Mouse (Mus musculus) kidney, postnatal 0 days (tissue): ENCODE results near the gene Slit3. TPM values are rescaled to one million over a fixed set of nuclear protein-coding genes. Genes with fewer than 3 reads are reported as not detected.

Experiments
- ATAC-seq: fragments of 200-750 bp; cut with Nextera tagmentation; replicated peaks from 2 replicates; pipeline ENCODE4 v1.8.0; 2017; ENCODE audit warnings: low read depth, moderate number of reproducible peaks, moderate TSS enrichment, moderate library complexity; ENCODE audit not compliant: low FRiP score
- DNase-seq: peaks from one replicate; pipeline ENCODE4 v3.0.0-alpha.2; 2016; ENCODE audit warnings: low spot score
- H3K27ac ChIP-seq: fragments of 300-500 bp; sonication (generic); 2 replicates; pipeline ENCODE4 v1.5.1; 2014; ENCODE audit warnings: mild to moderate bottlenecking
- H3K27me3 ChIP-seq: fragments of 300-500 bp; sonication (generic); 2 replicates; pipeline ENCODE4 v1.6.1; 2014; ENCODE audit warnings: low read length, mixed read lengths; ENCODE audit not compliant: insufficient read depth
- H3K36me3 ChIP-seq: fragments of 300-500 bp; sonication (generic); 2 replicates; pipeline ENCODE4 v1.6.1; 2014; ENCODE audit warnings: low read length, mixed read lengths; ENCODE audit not compliant: insufficient read depth
- H3K4me1 ChIP-seq: fragments of 300-500 bp; sonication (generic); replicated peaks from 2 replicates; pipeline ENCODE4 v1.6.1; 2014; ENCODE audit warnings: antibody characterized with exemption, low read length, mixed read lengths; ENCODE audit not compliant: insufficient read depth
- H3K4me2 ChIP-seq: fragments of 300-500 bp; sonication (generic); 2 replicates; pipeline ENCODE4 v1.6.1; 2014; ENCODE audit warnings: mild to moderate bottlenecking, low read length, moderate library complexity, mixed read lengths
- H3K4me3 ChIP-seq: fragments of 300-500 bp; sonication (generic); replicated peaks from 2 replicates; pipeline ENCODE4 v1.5.1; 2014; ENCODE audit warnings: low read depth, low read length
- H3K9ac ChIP-seq: fragments of 300-500 bp; sonication (generic); 2 replicates; pipeline ENCODE4 v1.6.1; 2014; ENCODE audit warnings: low read depth, low read length
- H3K9me3 ChIP-seq: fragments of 300-500 bp; sonication (generic); replicated peaks from 2 replicates; pipeline ENCODE4 v1.6.1; 2016; ENCODE audit warnings: low read length, inconsistent platforms, mixed read lengths
- CTCF ChIP-seq: IDR thresholded peaks from 2 replicates; pipeline ENCODE4 v1.5.1; 2016; ENCODE audit warnings: antibody characterized with exemption, low read depth, mild to moderate bottlenecking, moderate library complexity
- WGBS: fragments of 180-500 bp; shearing (Covaris S2); extraction: QIAGEN DNeasy Blood & Tissue Kit; methylation state at CpG from one replicate; pipeline ENCODE4 v1.1.7; 2014; 5-methylcytosine and 5-hydroxymethylcytosine counted together
- polyA plus RNA-seq: library from polyadenylated mRNA; unstranded; fragments of >200 nt; fragmentation: Nextera tagmentation; extraction: Ambion mirVana; gene quantifications from 2 replicates; pipeline ENCODE4 v1.2.1, GENCODE M21; 2015

Slit3 gene
- polyA plus RNA-seq, 1 experiment from 2014 or later: 6.6 TPM

DNA sequence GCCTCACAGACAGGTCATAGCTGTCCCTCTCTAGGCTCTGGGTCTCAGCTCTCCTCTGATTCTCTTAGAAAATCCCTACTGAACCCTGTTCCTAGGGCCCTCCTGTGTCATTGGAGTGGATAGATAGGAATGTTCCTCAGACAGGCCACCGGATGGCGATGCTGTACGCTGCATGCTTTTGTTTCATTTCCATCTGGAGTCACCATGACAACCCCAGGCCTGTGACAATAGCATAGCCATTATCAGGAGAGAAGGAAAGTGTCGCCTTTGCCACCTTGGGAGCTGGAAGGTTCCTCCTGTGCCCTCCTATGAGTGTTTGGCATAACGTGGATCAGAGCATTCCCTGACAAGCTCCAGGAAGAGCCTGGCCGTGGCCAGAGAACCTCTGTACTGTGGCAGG is 482.9 kb downstream of the Slit3 start:
- Histone ChIP-seq H3K36me3 (no peaks in the 10 kb centered on the region), H3K9ac (no peak overlapping the region), H3K9me3 (no peaks in the 10 kb centered on the region), H3K4me3 (no peak overlapping the region), H3K4me1 (no peaks in the 10 kb centered on the region; the same call in 1 of the 2 replicates), H3K4me2 (no peak overlapping the region), H3K27ac (no peak overlapping the region), H3K27me3 (no peaks in the 10 kb centered on the region)
- TF ChIP-seq CTCF: peak; percentile 50
- peak; percentile 29 for DNase-seq
- 93% methylated on average over 6 of the region's 6 CpGs for WGBS
- ATAC-seq: no peak

DNA sequence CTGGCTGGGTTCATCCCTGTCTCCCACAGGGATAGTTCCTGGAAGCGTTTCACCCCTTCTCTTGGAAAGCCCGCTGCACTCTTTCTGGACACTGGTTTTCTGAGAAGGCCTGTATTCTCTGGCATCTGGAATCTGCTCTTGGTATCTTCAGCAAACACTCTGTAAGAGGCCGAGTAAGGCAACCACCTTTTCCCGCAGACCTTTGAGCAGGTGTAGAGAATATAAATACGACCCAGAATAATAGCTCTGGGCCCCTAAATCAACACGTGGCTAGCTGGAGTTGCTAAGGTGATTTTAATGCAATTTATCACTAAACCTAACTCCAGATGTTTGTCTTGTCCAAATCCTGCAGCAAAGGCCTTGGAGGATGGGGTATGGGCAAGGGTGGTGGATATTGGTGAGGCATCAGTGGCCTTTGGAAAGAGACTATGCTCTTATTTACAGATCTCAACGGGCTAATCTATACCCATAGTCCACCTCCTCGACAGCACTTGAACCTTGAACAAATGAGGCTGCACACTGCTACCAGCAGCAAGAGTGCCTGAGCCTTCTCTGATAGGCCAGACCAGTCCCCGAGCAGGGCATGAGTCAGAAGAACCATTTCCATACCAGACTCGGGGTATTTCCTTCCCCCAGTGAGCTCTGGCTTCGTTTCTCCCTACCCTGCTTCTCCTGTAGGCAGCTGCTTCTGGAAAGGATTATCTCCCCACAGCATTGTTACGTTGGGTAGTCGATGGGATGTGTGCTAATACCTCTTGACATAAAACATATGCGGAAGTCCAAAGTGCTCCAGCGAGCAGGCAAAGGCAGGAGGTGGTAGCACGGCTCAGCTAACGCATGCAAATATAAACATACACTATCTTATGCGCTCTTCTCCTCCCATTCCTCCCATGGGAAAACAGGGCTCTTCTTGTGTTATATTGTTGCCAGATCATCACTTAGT is 484.1 kb downstream of the Slit3 start:
- no peak for TF ChIP-seq CTCF
- Histone ChIP-seq H3K9ac (no peak overlapping the region), H3K9me3 (no peaks in the 10 kb centered on the region), H3K27ac (no peak overlapping the region), H3K4me2 (no peak overlapping the region), H3K4me1 (no peaks in the 10 kb centered on the region; the same call in 1 of the 2 replicates), H3K27me3 (no peaks in the 10 kb centered on the region), H3K4me3 (no peak overlapping the region), H3K36me3 (no peaks in the 10 kb centered on the region)
- 84% methylated on average over 18 of the region's 18 CpGs for WGBS
- no peak for ATAC-seq
- DNase-seq: no peak

DNA sequence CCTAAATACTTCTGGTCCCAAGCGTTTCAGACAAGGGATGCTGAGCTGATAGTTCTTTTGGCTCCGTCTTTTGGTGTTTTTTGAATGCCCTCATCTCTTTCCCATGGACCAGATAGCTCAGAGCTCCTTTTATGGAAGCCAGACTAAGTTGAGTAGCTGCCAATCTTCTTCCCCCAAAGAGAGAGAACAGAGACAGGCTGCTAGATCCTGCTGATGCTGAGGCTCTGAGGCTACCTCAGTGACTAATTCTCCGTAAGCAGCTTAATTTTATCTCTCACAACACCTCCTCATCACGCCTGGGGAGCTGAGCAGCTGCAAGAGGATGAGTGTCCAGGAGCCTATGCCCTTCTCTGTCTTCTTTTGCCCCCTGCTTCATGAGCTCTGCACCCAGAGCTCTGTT is 486.2 kb downstream of the Slit3 start:
- no peak overlapping the region for H3K27ac ChIP-seq
- DNase-seq (no peak), ATAC-seq (no peak)
- H3K27me3 ChIP-seq: no peaks in the 10 kb centered on the region
- H3K36me3 ChIP-seq: no peaks in the 10 kb centered on the region
- no peak overlapping the region for H3K4me3 ChIP-seq
- H3K4me2 ChIP-seq: no peak overlapping the region
- no peaks in the 10 kb centered on the region for H3K9me3 ChIP-seq
- no peak for TF ChIP-seq CTCF
- H3K9ac ChIP-seq: no peak overlapping the region
- 84% methylated on average over 4 of the region's 4 CpGs for WGBS
- no peaks in the 10 kb centered on the region; the same call in 1 of the 2 replicates for H3K4me1 ChIP-seq

DNA sequence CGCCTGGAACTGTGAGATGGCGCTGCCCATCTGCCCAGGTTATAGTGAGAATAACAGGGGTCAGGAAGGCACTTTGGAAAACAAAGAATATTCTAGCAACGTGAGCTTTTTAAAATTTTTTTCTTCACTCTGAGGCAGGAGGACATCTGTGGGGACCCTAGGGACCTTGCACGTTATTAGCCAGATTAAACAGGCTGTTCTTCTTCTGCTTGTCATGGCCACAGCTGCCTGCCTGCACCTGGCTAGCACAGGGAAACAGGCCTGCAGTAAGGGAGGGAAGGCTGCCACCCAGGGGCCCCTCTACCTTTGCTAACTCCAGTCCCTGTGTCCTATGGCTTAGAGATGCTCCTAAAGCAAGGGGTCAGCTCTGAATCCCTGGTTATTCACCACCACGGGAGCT is 487.8 kb downstream of the Slit3 start:
- WGBS: 69% methylated on average over 5 of the region's 5 CpGs
- Histone ChIP-seq H3K4me3 (no peak overlapping the region), H3K27ac (no peak overlapping the region), H3K4me1 (no peaks in the 10 kb centered on the region), H3K9me3 (no peaks in the 10 kb centered on the region), H3K27me3 (no peaks in the 10 kb centered on the region), H3K4me2 (no peak overlapping the region), H3K36me3 (no peaks in the 10 kb centered on the region), H3K9ac (no peak overlapping the region)
- DNase-seq (no peak), ATAC-seq (no peak)
- TF ChIP-seq CTCF: no peak

DNA sequence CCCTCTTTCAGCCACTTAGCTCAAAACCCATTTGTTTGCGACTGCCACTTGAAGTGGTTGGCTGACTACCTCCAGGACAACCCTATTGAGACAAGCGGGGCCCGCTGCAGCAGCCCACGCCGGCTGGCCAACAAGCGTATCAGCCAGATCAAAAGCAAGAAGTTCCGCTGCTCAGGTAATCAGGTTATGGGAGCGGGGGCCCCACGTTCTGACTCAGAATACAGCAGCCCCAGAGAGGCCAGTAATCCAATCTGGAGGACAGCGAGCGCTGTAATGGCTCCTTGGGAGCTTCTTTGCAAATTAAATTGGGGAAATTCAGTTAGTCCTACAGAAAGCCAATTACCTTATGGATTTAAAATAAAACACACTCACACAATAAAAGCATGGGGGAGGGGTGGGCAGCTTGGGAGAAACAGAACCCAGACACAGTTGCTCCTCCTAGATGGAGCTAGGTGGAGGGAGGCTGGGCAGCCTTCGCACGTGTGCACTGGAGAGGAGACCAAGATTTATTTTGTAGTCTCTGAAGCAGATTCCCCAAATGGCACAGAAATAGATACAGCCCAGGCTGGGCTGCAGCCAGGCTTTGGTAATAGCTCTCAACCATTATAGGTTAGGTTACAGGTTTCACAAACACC is 491.4 kb downstream of the Slit3 start:
- Histone ChIP-seq H3K4me3 (no peak overlapping the region), H3K9ac (no peak overlapping the region), H3K27me3 (no peaks in the 10 kb centered on the region), H3K9me3 (no peaks in the 10 kb centered on the region), H3K36me3 (no peaks in the 10 kb centered on the region), H3K4me1 (no peaks in the 10 kb centered on the region), H3K27ac (no peak overlapping the region), H3K4me2 (no peak overlapping the region)
- no peak for TF ChIP-seq CTCF
- no peak for ATAC-seq
- 33% methylated on average over 13 of the region's 13 CpGs for WGBS
- peak; percentile 32 for DNase-seq

DNA sequence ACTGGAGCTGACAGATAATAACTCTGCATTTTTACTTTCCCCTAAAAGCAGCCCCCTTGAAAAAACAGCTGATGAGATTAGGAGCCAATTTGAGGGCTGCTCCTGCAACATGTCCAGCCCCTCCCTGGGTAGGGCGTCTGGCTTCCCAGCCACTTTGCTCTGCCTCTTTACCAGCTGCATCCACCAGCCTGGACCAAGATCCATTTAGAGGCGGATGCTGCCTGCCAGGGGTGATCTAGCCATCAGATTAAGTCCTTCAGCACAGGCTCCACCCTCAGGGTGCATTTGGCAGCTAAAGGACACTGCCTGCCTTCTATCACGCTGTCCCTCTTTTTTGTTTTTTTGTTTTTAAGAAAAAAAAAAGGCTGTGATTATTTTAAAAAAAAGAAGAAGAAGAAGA is 493.5 kb downstream of the Slit3 start:
- Histone ChIP-seq H3K4me2 (no peak overlapping the region), H3K27me3 (no peaks in the 10 kb centered on the region), H3K4me3 (no peak overlapping the region), H3K4me1 (no peaks in the 10 kb centered on the region), H3K9ac (no peak overlapping the region), H3K27ac (no peak overlapping the region), H3K9me3 (no peaks in the 10 kb centered on the region), H3K36me3 (no peaks in the 10 kb centered on the region)
- WGBS: 54% methylated on average over 3 of the region's 3 CpGs
- TF ChIP-seq CTCF: no peak
- no peak for ATAC-seq
- DNase-seq: no peak
